In genomic region chr14:18755410-18755809, GRCm38 (mm10) we compare ENCODE assay signal across 20 mouse cellular contexts.
DNase-seq lines count a peak whose midpoint lies in the region; ATAC-seq and TF ChIP-seq lines count a peak whose summit lies in the region.
"Had no signal": no experiment of that assay in that cellular context is flagged by ENCODE, and none has a peak within 500 bp of the region (broad histone marks: within the 10 kb centered on the region; RNA-seq: fewer than 3 reads in every experiment).

No protein-coding gene starts in this region.

- no peaks in the 10 kb centered on the region for H3K36me3 ChIP-seq in hindbrain, postnatal 0 days (ENCODE audit: insufficient read depth, low read length)
- H3K36me3 ChIP-seq in hindbrain, embryonic 12.5 days = no peaks in the 10 kb centered on the region
- H3K36me3 ChIP-seq: embryonic facial prominence, embryonic 12.5 days; forebrain, embryonic 15.5 days; G1E; heart, embryonic 13.5 days had no signal

- H3K4me2 ChIP-seq in hindbrain, postnatal 0 days (ENCODE audit: low read depth, low read length) = no peak overlapping the region
- H3K4me2 ChIP-seq in hindbrain, embryonic 12.5 days (replicated peaks) = no peak overlapping the region
- H3K4me2 ChIP-seq: embryonic facial prominence, embryonic 12.5 days; forebrain, embryonic 15.5 days; heart, embryonic 13.5 days had no signal

- H3K27ac ChIP-seq in hindbrain, postnatal 0 days = no peak overlapping the region
- no peak overlapping the region for H3K27ac ChIP-seq in hindbrain, embryonic 12.5 days
- peak overlapping the region; percentile 16; the same call in 1 of the 2 replicates for H3K27ac ChIP-seq in olfactory bulb, adult 2 months (ENCODE audit: insufficient read depth, low read depth, low read length)
- H3K27ac ChIP-seq: embryonic facial prominence, embryonic 12.5 days; forebrain, embryonic 15.5 days; heart, embryonic 13.5 days had no signal

- TF ChIP-seq POLR2A in olfactory bulb, adult 2 months (IDR thresholded peaks at IDR 0.05; ENCODE audit: insufficient read depth, low read depth, low read length) = no peak

- WGBS in hindbrain, postnatal 0 days = 43% methylated on average over 1 of the region's 1 CpGs
- WGBS in hindbrain, embryonic 12.5 days = 72% methylated on average over 1 of the region's 1 CpGs
- 68% methylated on average over 1 of the region's 1 CpGs for WGBS in olfactory bulb, adult 2 months

- H3K9me3 ChIP-seq in hindbrain, postnatal 0 days (ENCODE audit: low read length) = no peaks in the 10 kb centered on the region
- no peaks in the 10 kb centered on the region for H3K9me3 ChIP-seq in hindbrain, embryonic 12.5 days (replicated peaks)
- H3K9me3 ChIP-seq: embryonic facial prominence, embryonic 12.5 days; forebrain, embryonic 15.5 days; G1E; heart, embryonic 13.5 days had no signal

- no peaks in the 10 kb centered on the region for H3K27me3 ChIP-seq in hindbrain, postnatal 0 days (ENCODE audit: insufficient read depth, low read length)
- H3K27me3 ChIP-seq in hindbrain, embryonic 12.5 days = no peaks in the 10 kb centered on the region
- H3K27me3 ChIP-seq: embryonic facial prominence, embryonic 12.5 days; forebrain, embryonic 15.5 days; heart, embryonic 13.5 days had no signal

- H3K4me1 ChIP-seq in hindbrain, postnatal 0 days (ENCODE audit: insufficient read depth, low read length) = no peaks in the 10 kb centered on the region; the same call in 1 of the 2 replicates
- 0 out of 2 replicates have a peak, but pooled peaks cover 2% of the 10 kb centered on the region for H3K4me1 ChIP-seq in hindbrain, embryonic 12.5 days
- H3K4me1 ChIP-seq in olfactory bulb, adult 2 months (ENCODE audit: control insufficient read depth, insufficient read depth, low read length) = peaks cover 7% of the 10 kb centered on the region
- H3K4me1 ChIP-seq: embryonic facial prominence, embryonic 12.5 days had no signal

- no peak overlapping the region for H3K4me3 ChIP-seq in hindbrain, postnatal 0 days (ENCODE audit: low read length)
- H3K4me3 ChIP-seq in hindbrain, embryonic 12.5 days = no peak overlapping the region
- H3K4me3 ChIP-seq in olfactory bulb, adult 2 months (ENCODE audit: insufficient read depth, low read depth, low read length) = no peak overlapping the region
- H3K4me3 ChIP-seq: embryonic facial prominence, embryonic 12.5 days; forebrain, embryonic 15.5 days; heart, embryonic 13.5 days had no signal

- H3K9ac ChIP-seq in hindbrain, postnatal 0 days (replicated peaks; ENCODE audit: low read length) = no peak overlapping the region
- H3K9ac ChIP-seq in hindbrain, embryonic 12.5 days = no peak overlapping the region
- H3K9ac ChIP-seq: embryonic facial prominence, embryonic 12.5 days; forebrain, embryonic 15.5 days; heart, embryonic 13.5 days had no signal

- TF ChIP-seq CTCF in hindbrain, postnatal 0 days (IDR thresholded peaks at IDR 0.05; ENCODE audit: low read depth) = no peak
- TF ChIP-seq CTCF in olfactory bulb, adult 2 months (IDR thresholded peaks at IDR 0.05; ENCODE audit: insufficient read depth, low read depth, low read length) = no peak

- peak; percentile 66 for ATAC-seq in cerebellum, adult (ENCODE audit: insufficient number of reproducible peaks, low FRiP score, low TSS enrichment)
- ATAC-seq in hindbrain, postnatal 0 days = peak; percentile 49; the same call in 1 of the 2 replicates
- no peak for ATAC-seq in hindbrain, embryonic 12.5 days (ENCODE audit: low FRiP score)
- ATAC-seq: CD4-positive, CD25-positive, alpha-beta regulatory T cell, adult 4 months; forebrain, embryonic 15.5 days; inflammation-experienced regulatory T-cells, adult 6 months had no signal

- intact Hi-C loops in heart, postnatal 25 days (cut with DNase I) = loop anchor here (5.0 kb wide), 1 partner anchor 48 kb away; no protein-coding TSS in a partner anchor

- no peak for DNase-seq in cerebellum, postnatal 4 days (ENCODE audit: low spot score in 2 of 2)
- no peak for DNase-seq in hindbrain, postnatal 0 days (ENCODE audit: low spot score)
- peak; percentile 11 for DNase-seq in cerebellum, adult 8-10 months
- DNase-seq in urinary bladder, postnatal 14 days (ENCODE audit: low spot score) = no peak
- no peak for DNase-seq in heart, postnatal 25 days (ENCODE audit: low spot score)
- DNase-seq: adrenal gland, adult 8-10 months; adrenal gland, postnatal 36 days; B cell, adult 2 months; gastrocnemius, postnatal 36 days; heart, adult 11 months; heart, postnatal 4 days had no signal
